Mouse (Mus musculus): ENCODE measurements around the gene Ifitm5. TPM values are rescaled to one million over a fixed set of nuclear protein-coding genes. Genes with fewer than 3 reads are reported as not detected.
"Not testable (repeated sequence)": the region's sequence is repeated elsewhere in the genome, so short reads cannot be mapped to it uniquely, and the experiment has no call there.

The Ifitm5 gene
- polyA plus RNA-seq, 1 experiment from 2014 or later: 0.60 TPM

DNA sequence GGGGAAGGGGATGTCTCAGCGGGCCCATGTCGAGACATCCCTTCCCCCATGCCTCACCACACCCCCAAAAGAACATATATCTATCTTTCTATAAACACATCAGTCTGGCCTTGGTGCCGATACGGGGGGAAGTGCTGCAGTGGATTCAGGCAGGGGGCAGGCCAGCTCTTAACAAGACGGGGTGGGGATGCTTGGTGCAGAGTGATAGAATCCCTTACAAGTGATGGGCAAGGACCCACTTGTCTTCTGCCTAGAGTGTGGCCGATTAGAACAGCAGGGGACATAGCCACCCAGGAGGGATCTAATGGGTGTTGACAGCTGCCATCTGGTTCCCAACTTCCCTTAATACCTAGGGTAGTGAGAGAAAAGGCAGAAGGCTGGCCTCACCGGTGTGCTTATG, 20.8 kb upstream of the Ifitm5 start:
- no peak overlapping the region for H3K4me3 ChIP-seq (ENCODE audit: low read depth, low read length)
- no peaks in the 10 kb centered on the region for H3K36me3 ChIP-seq (ENCODE audit: control insufficient read depth, insufficient read depth, low read length)
- no peak overlapping the region for H3K27ac ChIP-seq (ENCODE audit: low read depth, low read length)
- WGBS: 41% methylated on average over 7 of the region's 7 CpGs
- peaks cover 11% of the 10 kb centered on the region for H3K4me1 ChIP-seq (replicated peaks; ENCODE audit: control insufficient read depth, insufficient read depth, low read length)
- H3K9ac ChIP-seq (ENCODE audit: low read depth, low read length): no peak overlapping the region
- no peaks in the 10 kb centered on the region for H3K9me3 ChIP-seq (ENCODE audit: control insufficient read depth, low read length)
- ATAC-seq (replicated peaks; ENCODE audit: low FRiP score) (no peak), DNase-seq (ENCODE audit: low spot score) (no peak)
- no peaks in the 10 kb centered on the region for H3K27me3 ChIP-seq (replicated peaks; ENCODE audit: control insufficient read depth, insufficient read depth, low read length)
- H3K4me2 ChIP-seq: no peak overlapping the region

DNA sequence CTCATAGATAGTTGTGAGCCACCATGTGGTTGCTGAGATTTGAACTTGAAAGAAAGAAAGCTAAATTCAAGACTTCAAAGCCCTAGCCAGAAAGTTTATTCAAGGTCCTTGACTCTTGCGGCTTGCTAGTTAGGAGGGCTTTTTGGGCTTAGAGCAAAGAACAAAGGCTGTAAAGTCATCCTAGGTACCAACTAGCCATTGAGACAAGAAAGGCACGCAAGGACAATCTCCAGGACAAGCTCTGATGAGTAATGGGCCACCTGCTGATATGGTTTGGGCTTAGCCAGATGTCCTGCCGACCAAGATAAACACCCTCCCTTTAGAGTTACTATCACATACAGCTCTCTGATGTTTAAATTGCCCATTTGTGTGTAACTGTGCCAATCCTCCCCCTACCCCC, 18.6 kb upstream of the Ifitm5 start:
- ATAC-seq (replicated peaks; ENCODE audit: low FRiP score); H3K9me3 ChIP-seq (ENCODE audit: control insufficient read depth, low read length); H3K4me3 ChIP-seq (ENCODE audit: low read depth, low read length); H3K9ac ChIP-seq (ENCODE audit: low read depth, low read length); H3K27me3 ChIP-seq (replicated peaks; ENCODE audit: control insufficient read depth, insufficient read depth, low read length); DNase-seq (ENCODE audit: low spot score); H3K36me3 ChIP-seq (ENCODE audit: control insufficient read depth, insufficient read depth, low read length); H3K4me2 ChIP-seq; H3K27ac ChIP-seq (ENCODE audit: low read depth, low read length): not testable (repeated sequence)
- peaks cover 11% of the 10 kb centered on the region for H3K4me1 ChIP-seq (replicated peaks; ENCODE audit: control insufficient read depth, insufficient read depth, low read length)
- WGBS: 20% methylated on average over 3 of the region's 3 CpGs

DNA sequence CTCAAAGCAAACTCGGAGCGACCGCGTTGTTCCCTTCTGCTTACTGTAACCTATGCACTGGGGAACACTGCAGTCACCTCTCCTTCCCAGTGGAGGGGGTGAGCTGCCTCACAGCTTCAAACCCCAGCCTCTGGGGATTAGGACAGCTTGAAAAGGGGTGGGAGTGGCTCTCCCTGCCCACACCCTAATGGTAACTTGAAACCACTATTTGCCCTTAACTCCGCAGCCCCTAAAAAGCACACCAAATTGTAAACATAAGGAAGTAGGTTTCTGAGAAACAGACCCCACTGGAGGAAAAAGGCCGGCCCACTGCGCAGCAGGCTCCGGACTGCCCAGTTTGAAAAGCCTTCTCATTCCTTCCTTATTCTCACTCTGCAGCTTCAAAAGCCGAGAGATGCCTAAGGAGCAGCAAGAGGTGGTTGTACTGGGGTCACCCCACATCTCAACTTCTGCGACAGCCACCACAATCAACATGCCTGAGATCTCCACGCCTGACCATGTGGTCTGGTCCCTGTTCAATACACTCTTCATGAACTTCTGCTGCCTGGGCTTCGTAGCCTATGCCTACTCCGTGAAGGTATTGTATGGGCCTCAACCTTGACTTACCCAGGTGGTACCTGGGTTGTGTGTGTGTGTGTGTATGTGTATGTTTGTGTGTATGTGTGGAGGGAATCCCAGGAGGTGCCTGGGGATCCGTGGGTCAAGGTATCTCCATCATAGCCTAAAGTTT, 17.9 kb upstream of the Ifitm5 start:
- Histone ChIP-seq H3K36me3 (ENCODE audit: control insufficient read depth, insufficient read depth, low read length) (no peaks in the 10 kb centered on the region), H3K4me1 (replicated peaks; ENCODE audit: control insufficient read depth, insufficient read depth, low read length) (peaks cover 11% of the 10 kb centered on the region), H3K9ac (ENCODE audit: low read depth, low read length) (no peak overlapping the region), H3K4me3 (ENCODE audit: low read depth, low read length) (no peak overlapping the region), H3K27ac (ENCODE audit: low read depth, low read length) (no peak overlapping the region), H3K9me3 (ENCODE audit: control insufficient read depth, low read length) (no peaks in the 10 kb centered on the region), H3K27me3 (replicated peaks; ENCODE audit: control insufficient read depth, insufficient read depth, low read length) (no peaks in the 10 kb centered on the region), H3K4me2 (peak overlapping the region; percentile 23; the same call in 1 of the 2 replicates)
- ATAC-seq (replicated peaks; ENCODE audit: low FRiP score): 0 out of 2 replicates have a peak, but pooled peaks have one; percentile 20
- no peak for DNase-seq (ENCODE audit: low spot score)
- WGBS: 16% methylated on average over 14 of the region's 14 CpGs

DNA sequence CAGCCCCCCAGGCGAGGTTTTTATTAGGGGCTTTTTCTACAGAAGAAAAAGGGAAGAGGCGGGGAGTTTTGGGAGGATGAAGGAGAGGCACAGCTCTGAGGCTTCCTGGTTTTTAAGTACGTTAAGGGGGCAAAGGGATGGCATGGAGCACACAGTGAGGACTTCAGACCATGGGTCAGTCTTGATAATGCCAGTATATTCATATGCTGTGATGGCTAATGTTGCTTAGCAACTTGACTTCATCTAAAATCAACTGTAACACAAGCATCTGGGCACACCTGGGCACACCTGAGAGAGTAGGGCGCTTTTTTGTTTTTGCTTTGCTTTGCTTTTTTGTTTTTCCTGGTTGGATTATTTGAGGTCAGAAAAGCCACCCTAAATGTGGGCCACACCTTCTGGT, 16.8 kb upstream of the Ifitm5 start, which contains the start of gene Ifitm1:
Ifitm1 (plus strand) TSS at position 301 of the 400 bp plus-strand sequence.
- H3K4me3 ChIP-seq (ENCODE audit: low read depth, low read length): no peak within 1 kb of the TSS
- no peaks in the 10 kb centered on the region for H3K9me3 ChIP-seq (ENCODE audit: control insufficient read depth, low read length)
- 81% methylated on average over 4 of the region's 4 CpGs for WGBS
- no peak within 1 kb of the TSS for H3K27ac ChIP-seq (ENCODE audit: low read depth, low read length)
- H3K4me2 ChIP-seq: no peak within 1 kb of the TSS
- H3K4me1 ChIP-seq (replicated peaks; ENCODE audit: control insufficient read depth, insufficient read depth, low read length): peaks cover 11% of the 10 kb centered on the region
- DNase-seq (ENCODE audit: low spot score) (no peak), ATAC-seq (replicated peaks; ENCODE audit: low FRiP score) (no peak)
- H3K9ac ChIP-seq (ENCODE audit: low read depth, low read length): no peak within 1 kb of the TSS
- no peaks in the 10 kb centered on the region for H3K36me3 ChIP-seq (ENCODE audit: control insufficient read depth, insufficient read depth, low read length)
- H3K27me3 ChIP-seq (replicated peaks; ENCODE audit: control insufficient read depth, insufficient read depth, low read length): no peaks in the 10 kb centered on the region

DNA sequence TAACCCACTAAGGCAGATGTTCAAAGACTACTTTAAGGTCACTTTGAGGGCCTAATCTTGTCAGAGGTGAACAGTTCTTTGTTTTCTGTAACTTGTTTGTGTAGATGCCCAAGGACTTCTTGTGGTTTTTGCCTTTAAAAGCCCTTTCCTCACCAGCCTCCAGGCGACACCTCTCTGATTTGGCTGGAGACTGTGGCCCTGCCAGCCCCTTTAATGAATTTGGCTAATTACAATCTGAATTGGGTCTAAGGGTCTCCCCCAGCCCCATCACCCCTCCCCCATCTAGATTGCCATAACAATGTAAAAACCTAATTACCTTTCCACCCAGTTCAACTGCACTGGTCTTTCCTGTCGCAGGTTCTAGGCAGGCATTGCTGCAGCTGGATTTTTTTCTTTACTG, 12.6 kb upstream of the Ifitm5 start:
- Histone ChIP-seq H3K27me3 (replicated peaks; ENCODE audit: control insufficient read depth, insufficient read depth, low read length) (no peaks in the 10 kb centered on the region), H3K36me3 (ENCODE audit: control insufficient read depth, insufficient read depth, low read length) (no peaks in the 10 kb centered on the region), H3K9ac (ENCODE audit: low read depth, low read length) (no peak overlapping the region), H3K4me2 (no peak overlapping the region), H3K9me3 (ENCODE audit: control insufficient read depth, low read length) (no peaks in the 10 kb centered on the region), H3K4me3 (ENCODE audit: low read depth, low read length) (no peak overlapping the region), H3K27ac (ENCODE audit: low read depth, low read length) (no peak overlapping the region), H3K4me1 (replicated peaks; ENCODE audit: control insufficient read depth, insufficient read depth, low read length) (no peaks in the 10 kb centered on the region; the same call in 1 of the 2 replicates)
- DNase-seq (ENCODE audit: low spot score) (no peak), ATAC-seq (replicated peaks; ENCODE audit: low FRiP score) (no peak)
- WGBS: 77% methylated on average over 2 of the region's 2 CpGs

DNA sequence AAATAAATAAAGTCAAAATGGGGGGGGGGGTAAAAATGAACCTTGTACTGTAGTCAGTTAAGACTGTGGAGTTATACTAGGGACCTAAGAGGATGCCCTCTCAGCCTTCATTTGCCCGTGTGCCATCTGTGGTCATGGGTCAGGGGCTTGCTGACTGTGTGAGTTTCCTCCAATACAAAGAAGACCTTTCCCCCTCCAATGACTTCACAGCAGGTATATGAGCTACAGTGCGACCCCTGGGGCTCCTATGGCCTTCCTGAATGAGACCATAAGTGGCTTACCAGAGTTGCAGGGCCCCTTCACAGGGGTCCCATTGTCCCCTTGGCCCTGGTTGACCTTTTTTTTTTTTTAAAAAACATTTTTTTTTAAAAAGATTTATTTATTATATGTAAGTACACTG, 11.3 kb upstream of the Ifitm5 start:
- no peaks in the 10 kb centered on the region for H3K9me3 ChIP-seq (ENCODE audit: control insufficient read depth, low read length)
- H3K4me2 ChIP-seq: no peak overlapping the region
- H3K9ac ChIP-seq (ENCODE audit: low read depth, low read length): no peak overlapping the region
- no peak overlapping the region for H3K4me3 ChIP-seq (ENCODE audit: low read depth, low read length)
- DNase-seq (ENCODE audit: low spot score): no peak
- H3K27ac ChIP-seq (ENCODE audit: low read depth, low read length): no peak overlapping the region
- no peaks in the 10 kb centered on the region for H3K27me3 ChIP-seq (replicated peaks; ENCODE audit: control insufficient read depth, insufficient read depth, low read length)
- no peaks in the 10 kb centered on the region for H3K36me3 ChIP-seq (ENCODE audit: control insufficient read depth, insufficient read depth, low read length)
- no peak for ATAC-seq (replicated peaks; ENCODE audit: low FRiP score)
- no peaks in the 10 kb centered on the region for H3K4me1 ChIP-seq (replicated peaks; ENCODE audit: control insufficient read depth, insufficient read depth, low read length)
- WGBS: 83% methylated on average over 2 of the region's 2 CpGs

DNA sequence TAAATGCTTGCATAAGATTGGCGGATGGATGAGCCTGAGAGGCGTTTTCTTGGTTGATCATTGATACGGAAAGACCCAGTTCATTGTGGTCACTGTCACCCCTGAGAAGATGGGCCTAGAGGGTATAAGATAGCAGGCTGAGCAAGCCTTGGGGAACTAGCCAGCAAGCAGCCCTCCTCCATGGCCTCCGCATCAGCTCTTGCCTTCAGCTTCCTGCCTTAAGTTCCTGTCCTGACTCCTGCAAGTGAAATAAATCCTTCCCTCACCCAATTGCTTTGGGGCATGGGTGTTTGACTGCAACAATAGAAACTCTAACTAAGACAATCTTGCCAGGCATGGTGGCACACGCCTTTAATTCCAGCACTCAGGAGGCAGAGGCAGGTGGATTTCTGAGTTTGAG, 9.9 kb upstream of the Ifitm5 start:
- Histone ChIP-seq H3K27me3 (replicated peaks; ENCODE audit: control insufficient read depth, insufficient read depth, low read length) (no peaks in the 10 kb centered on the region), H3K27ac (ENCODE audit: low read depth, low read length) (no peak overlapping the region), H3K36me3 (ENCODE audit: control insufficient read depth, insufficient read depth, low read length) (no peaks in the 10 kb centered on the region), H3K4me3 (ENCODE audit: low read depth, low read length) (no peak overlapping the region), H3K4me1 (replicated peaks; ENCODE audit: control insufficient read depth, insufficient read depth, low read length) (peaks cover 5% of the 10 kb centered on the region), H3K9me3 (ENCODE audit: control insufficient read depth, low read length) (no peaks in the 10 kb centered on the region), H3K9ac (ENCODE audit: low read depth, low read length) (no peak overlapping the region), H3K4me2 (no peak overlapping the region)
- no peak for DNase-seq (ENCODE audit: low spot score)
- 49% methylated on average over 5 of the region's 5 CpGs for WGBS
- no peak for ATAC-seq (replicated peaks; ENCODE audit: low FRiP score)

DNA sequence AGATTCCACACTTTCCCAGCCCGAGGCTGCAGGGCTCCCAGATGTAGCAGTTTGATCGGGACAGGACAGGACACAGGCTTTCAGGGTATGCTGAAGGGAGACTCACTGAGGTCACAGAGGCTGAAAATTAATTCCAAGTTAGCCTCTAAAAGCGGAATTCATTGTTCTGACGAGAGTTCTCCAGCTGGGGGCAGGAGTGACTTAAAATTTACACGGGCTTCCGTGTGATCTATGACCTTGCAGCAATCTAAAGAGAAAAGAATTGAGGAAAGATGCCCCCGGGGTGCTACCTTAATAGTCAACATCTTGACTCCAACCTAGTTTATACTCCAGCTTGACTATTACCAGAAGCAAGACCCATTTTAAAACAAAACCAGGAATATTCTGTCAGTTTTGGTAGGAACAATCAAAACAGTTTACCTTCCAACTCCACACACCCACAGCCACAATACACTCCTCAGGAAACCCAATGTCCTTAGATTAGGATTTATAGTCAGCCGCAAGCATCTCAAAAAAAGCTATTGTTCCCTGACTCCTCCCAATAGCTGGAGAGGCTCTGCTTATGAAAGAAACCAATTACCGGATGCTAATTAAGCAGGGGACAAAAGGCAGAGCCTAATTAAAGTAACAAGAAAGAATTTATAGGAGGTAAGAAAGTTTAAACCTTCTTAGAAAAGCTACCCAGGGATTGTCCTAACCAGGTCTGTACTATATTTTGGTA, 9.2 kb upstream of the Ifitm5 start:
- ATAC-seq (replicated peaks; ENCODE audit: low FRiP score) (no peak), DNase-seq (ENCODE audit: low spot score) (peak; percentile 32)
- H3K4me2 ChIP-seq: no peak overlapping the region
- no peak overlapping the region for H3K4me3 ChIP-seq (ENCODE audit: low read depth, low read length)
- WGBS: 12% methylated on average over 9 of the region's 9 CpGs
- H3K9ac ChIP-seq (ENCODE audit: low read depth, low read length): no peak overlapping the region
- H3K9me3 ChIP-seq (ENCODE audit: control insufficient read depth, low read length): no peaks in the 10 kb centered on the region
- H3K27ac ChIP-seq (ENCODE audit: low read depth, low read length): no peak overlapping the region
- peaks cover 5% of the 10 kb centered on the region for H3K4me1 ChIP-seq (replicated peaks; ENCODE audit: control insufficient read depth, insufficient read depth, low read length)
- no peaks in the 10 kb centered on the region for H3K36me3 ChIP-seq (ENCODE audit: control insufficient read depth, insufficient read depth, low read length)
- H3K27me3 ChIP-seq (replicated peaks; ENCODE audit: control insufficient read depth, insufficient read depth, low read length): no peaks in the 10 kb centered on the region

DNA sequence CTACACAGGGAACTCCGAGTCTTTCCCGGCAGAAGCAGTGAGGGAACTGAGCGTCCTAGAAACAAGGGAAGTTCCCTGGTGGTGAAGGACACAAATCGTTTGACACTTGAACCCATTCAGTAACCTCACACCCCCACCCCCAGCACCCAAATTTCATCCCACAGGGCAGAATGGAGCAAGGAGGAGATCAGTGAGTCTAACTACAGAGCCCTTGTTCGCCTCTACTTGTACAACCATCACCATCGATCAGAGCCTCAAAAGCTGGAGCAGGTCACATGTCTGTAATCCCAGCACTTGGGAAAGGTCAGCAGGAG, 6.4 kb upstream of the Ifitm5 start:
- 47% methylated on average over 6 of the region's 6 CpGs for WGBS
- no peaks in the 10 kb centered on the region for H3K9me3 ChIP-seq (ENCODE audit: control insufficient read depth, low read length)
- peak overlapping the region; percentile 63 for H3K27ac ChIP-seq (ENCODE audit: low read depth, low read length)
- DNase-seq (ENCODE audit: low spot score) (no peak), ATAC-seq (replicated peaks; ENCODE audit: low FRiP score) (no peak)
- H3K4me2 ChIP-seq: peak overlapping the region; percentile 70; the same call in 1 of the 2 replicates
- no peak overlapping the region for H3K9ac ChIP-seq (ENCODE audit: low read depth, low read length)
- H3K27me3 ChIP-seq (replicated peaks; ENCODE audit: control insufficient read depth, insufficient read depth, low read length): no peaks in the 10 kb centered on the region
- H3K4me3 ChIP-seq (ENCODE audit: low read depth, low read length): no peak overlapping the region
- H3K4me1 ChIP-seq (replicated peaks; ENCODE audit: control insufficient read depth, insufficient read depth, low read length): peaks cover 12% of the 10 kb centered on the region
- no peaks in the 10 kb centered on the region for H3K36me3 ChIP-seq (ENCODE audit: control insufficient read depth, insufficient read depth, low read length)
